Mouse (Mus musculus) gastrocnemius, postnatal 4 days (tissue): ENCODE measurements around the gene Tmem88. TPM values are rescaled to one million over a fixed set of nuclear protein-coding genes. Genes with fewer than 3 reads are reported as not detected.

Source experiments
- DNase-seq, 2 experiments: peaks; one replicate each; pipeline ENCODE4 v3.0.0; 2021 to 2022; ENCODE audit warnings: low spot score in 2 of 2, mixed read lengths in 2 of 2
- long read RNA-seq, 2 experiments: library from polyadenylated mRNA; stranded (forward); transcript quantifications; one replicate each; pipeline ENCODE4 v2.0.0; 2021
- total RNA-seq, 2 experiments: library from RNA; stranded (reverse); gene quantifications; 2 replicates each; pipeline ENCODE4 v1.2.3; 2021

The Tmem88 gene
- 10 to 100 TPM; 16.9 to 17.4 TPM for total RNA-seq
- long read RNA-seq, experiment 1, transcript Tmem88-201 (2 exons, 1,582 nt) = major isoform, 12 of 13 reads
- long read RNA-seq, experiment 1, partial matches to known transcripts = 0 of 13 reads
- long read RNA-seq, experiment 1, other reads (novel, unspliced or antisense) = 1 of 13 reads
- long read RNA-seq, experiment 2, transcript Tmem88-201 (2 exons, 1,582 nt) = major isoform, 9 of 9 reads
- long read RNA-seq, experiment 2, partial matches to known transcripts = 0 of 9 reads
- long read RNA-seq, experiment 2, other reads (novel, unspliced or antisense) = 0 of 9 reads

- DNase-seq = peak in 1 of 2 experiments; percentile 24
Measured at GRCm38 (mm10) chr11:69398059-69398458, at the start of gene Tmem88. Tmem88 (minus strand) TSS chr11:69398234.

DNA sequence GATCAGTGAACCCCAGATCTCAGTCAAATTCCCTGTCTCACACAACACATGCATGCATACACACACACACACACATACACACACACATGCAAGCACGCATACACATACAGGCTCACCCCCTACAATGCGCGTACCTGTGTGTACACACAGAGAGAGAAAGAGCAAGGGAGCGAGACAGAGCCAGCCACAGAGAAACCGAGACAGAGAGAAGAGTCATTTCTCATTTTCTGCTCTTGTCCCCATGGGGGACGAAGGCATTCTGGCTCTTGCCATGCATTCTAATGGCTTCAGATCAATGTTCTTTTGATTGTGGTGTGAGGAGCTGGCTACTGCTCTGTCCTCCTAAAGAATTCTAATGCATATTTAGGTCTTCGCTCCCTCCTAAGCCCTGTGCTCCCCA is 49.3 kb upstream of the Tmem88 start:
- no peak for DNase-seq

DNA sequence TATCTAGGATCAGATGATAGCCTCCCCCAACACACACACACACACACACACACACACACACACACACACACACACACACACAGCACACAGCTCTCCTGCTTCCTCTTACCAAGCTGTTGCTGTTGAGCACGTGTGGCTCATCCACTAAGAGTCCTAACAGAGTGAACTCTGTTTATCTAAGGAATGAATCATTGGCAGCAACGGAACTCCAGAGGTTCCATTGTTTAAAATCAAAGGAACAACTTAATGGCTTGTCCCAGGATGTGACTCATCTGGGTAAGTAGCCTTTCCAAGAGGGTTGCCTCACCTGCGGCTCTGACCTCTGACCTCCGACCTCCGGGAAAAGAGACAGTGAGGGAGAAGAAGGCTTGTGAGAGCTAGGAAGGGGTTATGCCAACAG is 45.3 kb upstream of the Tmem88 start:
- no peak for DNase-seq

DNA sequence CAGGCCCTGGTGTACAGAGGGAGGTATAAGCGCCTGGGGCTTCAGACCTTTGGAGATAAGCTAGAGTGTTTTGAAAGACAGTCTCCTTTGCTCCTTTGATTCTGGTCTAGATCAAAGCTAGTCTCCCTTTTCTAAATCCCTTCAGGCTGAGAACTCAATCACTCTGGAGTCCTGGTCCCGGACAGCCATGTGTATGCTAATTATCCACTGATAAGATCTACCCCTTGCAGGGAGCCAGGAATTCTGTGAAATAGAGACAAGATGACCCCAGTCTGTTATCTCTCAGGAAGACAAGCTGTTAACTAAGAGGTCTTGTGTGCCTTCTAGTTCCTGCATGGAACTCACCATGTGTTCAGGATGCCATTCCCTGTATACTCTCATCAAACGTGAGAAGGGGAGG is 39.3 kb upstream of the Tmem88 start:
- no peak for DNase-seq

- no peak for DNase-seq
Measured at GRCm38 (mm10) chr11:69433189-69433588, 35.2 kb upstream of the Tmem88 start.

- no peak for DNase-seq
Measured at GRCm38 (mm10) chr11:69432640-69432982, 34.6 kb upstream of the Tmem88 start.

DNA sequence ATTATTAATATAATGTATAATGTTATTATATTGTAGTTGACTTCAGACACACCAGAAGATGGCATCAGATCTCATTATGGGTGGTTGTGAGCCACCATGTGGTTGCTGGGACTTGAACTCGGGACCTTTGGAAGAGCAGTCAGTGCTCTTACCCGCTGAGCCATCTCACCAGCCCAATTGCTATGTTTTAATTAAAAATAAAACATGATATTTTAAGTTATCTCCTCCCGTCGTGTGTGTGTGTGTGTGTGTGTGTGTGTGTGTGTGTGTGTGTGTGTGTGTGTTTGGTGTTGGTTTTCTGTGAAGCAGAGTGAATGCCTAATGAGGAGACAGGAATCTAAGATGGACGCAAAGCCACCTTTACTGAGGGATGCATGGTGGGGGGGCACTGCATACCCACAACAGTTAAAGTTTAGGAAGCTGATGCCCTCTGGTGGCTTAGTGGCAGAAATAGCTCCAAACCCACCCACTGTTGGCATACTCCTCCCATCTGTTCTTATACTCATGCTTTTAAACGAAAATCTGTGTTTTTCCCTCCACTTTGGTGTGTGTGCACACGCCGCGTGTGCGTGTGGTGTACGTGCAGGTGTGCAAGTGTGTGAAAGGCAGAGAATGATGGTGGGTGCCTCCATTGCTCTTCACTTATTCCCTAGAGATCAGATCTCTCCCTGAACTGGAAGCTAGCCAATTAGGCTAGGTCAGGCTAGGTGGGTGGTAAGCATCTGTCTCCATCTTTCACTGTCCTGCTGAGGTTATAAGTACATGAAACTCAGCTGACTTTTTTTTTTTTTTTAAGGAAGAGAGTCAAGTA is 34.0 kb upstream of the Tmem88 start:
- peak in 1 of 2 experiments; percentile 63 for DNase-seq

DNA sequence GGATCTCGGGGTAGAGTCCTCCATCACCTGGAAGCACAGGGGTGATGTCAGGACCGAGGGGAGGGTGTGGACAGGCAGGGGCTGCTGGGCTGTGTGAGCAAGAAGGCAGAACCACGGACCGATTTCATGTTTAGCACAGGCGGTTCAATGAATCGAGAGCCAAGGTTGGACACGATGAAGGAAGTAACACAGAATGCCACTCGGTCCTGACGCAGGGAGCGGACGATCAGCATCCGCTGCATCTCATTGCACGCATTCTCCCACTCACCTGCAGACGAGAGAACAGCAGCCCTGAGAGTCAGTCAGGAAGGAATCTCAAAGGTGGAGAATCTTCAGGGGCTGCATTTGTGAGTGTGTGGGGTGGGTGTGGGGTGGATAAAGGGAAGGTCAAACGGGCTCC is 32.6 kb upstream of the Tmem88 start:
- DNase-seq = no peak

- DNase-seq = peak in 1 of 2 experiments; percentile 38
Measured at GRCm38 (mm10) chr11:69429313-69429712, 31.3 kb upstream of the Tmem88 start.

DNA sequence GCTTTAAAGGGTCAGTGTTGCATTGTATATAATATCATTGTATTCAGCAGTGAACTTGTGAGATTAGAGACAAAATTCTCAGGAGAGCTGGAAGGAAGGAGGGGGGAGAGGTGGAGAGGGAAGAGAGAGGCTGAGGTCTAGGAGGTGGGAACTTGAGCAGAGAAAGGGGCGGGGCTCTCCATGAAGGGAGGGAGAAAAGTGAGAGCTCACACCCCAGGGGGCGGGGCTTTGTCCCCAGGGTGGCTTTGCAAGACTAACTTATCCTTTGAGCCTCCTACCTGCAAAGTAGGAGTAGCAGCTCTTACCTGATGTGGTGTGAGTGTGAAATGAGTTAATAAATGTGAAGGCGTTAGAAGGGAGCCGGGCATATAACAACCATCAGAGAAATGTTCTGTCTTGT is 30.7 kb upstream of the Tmem88 start:
- DNase-seq = no peak

- no peak for DNase-seq
Measured at GRCm38 (mm10) chr11:69426246-69426645, 28.2 kb upstream of the Tmem88 start.

- DNase-seq = no peak
Measured at GRCm38 (mm10) chr11:69423885-69424284, 25.9 kb upstream of the Tmem88 start.

DNA sequence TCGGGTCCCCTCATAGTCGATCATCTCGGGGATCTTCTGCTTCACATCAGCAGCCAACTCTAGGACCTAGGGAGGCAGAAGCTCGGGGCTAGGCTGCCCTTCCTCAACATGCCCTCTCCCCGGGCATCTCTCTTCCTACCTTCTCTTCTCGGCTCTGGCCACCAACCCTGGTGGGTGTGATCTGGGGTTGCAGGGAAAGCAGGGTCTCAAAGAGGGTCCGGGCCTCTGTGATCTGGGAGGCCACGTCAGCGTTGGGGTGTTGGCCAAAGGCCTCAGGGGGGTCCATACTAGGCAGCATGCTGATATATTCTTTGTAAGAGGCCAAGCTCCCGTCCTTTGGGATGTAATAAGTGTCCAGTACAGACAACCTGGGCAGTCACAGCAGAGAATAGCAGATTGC is 24.8 kb upstream of the Tmem88 start:
- no peak for DNase-seq

DNA sequence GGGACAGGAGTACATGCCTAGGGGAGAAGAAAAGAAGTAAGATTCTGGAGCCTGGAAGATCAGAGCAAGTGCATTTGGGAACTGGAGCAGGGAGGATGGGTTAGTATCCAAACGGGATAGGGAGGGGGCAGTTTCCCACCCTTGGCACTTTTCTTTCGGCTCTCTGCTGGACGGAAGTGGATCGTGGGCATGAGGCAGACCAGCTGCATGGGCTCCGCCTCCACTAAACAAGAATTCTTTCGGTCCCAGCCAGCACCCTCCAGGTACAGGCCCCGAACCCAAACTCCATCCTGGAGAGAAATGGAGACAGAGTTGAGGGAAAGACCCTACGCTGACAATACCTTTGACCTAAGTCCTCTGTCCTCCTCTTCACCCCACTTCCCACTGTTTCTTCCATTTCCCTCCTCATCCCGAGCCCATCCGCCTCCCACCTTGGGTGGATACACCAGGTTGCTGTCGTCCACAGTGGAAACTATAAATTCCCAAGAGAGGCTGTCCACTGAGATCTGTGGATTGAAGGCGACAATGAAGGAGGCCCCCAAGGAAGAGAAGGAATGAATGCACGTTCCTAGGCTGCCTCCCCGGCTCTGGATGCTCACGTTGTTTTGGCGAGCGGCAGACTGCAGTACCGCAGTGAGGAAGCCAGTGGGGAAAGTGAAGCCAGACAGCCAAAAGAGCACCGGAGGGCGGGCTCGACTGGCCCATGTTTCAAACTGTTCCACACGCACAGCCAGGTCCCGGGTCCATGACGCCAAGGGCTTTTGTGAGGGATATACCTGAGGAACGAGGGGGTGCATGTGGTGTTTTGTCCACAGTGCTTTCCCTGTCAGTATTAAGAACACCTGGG is 23.3 kb upstream of the Tmem88 start:
- DNase-seq = no peak

DNA sequence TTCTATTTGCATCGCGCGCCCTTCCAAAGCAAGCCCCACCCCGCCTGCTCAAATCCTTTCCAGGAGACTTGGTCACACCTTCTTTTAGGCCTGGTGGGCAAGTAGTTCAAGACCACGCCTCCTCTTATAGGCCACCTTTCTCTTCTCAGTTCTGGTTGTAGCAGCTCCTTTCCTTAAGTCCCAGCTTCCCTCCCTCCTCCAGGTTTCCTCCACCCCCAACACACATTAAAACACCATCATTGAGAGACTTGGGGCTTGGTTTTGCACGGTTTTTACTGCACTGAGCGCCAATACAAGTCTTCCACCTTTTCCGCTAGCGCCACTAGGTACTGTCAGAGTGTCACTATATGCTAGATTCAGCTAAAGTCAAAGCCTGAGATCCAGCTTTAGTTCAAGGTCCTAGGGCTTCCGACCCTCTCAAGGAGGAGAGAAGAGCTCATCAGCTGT is 22.5 kb upstream of the Tmem88 start:
- no peak for DNase-seq

GRCm38 (mm10) chr11:69419813-69420553 is 21.9 kb upstream of the Tmem88 start:
- no peak for DNase-seq

- peak in 1 of 2 experiments; percentile 46 for DNase-seq
Measured at GRCm38 (mm10) chr11:69419443-69419812, 21.4 kb upstream of the Tmem88 start.

DNA sequence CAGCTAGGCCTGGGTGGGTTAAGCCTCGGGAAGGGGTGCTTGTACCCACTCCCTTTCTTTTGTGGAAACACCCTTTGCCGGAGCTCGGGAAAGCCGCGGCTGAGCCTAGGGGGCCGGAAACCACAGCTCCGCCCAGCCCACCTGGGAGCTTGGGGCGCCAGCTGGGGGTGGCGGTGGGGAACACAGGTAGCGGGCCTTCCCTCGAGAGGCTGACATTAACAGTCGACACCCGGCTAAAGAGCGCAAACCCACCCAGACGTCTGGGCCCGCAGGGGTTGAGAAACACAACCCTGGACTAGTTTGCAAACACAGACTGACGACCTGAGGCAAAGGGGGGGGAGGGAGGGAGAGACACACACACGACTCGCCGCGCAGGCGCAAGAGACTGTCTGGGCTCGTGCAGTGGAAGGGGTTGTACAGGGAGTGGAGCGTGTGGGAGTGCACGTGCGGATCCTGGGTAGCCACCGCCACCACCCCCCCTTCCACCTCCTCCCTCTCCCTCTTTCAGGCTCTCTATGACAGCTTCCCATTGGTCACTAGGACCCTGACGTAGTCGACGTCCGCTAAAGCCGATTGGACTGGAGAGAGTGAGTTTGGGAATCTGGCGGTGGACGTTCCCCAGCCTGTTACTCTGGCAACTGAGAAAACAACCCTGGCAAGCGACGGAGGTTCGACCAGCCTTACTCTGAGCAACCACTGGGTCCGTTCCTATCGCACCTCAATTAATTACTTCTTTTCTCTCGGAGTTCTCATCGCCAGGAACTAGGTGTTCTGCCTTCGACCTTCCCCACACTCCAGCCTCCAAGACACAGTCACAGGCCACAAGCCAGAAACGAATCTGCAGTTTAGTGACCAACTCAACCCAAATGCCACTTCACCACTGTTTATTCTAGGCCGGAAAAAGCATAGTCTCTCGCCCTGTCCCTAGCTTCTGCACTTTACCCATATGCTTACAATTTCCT is 20.7 kb upstream of the Tmem88 start:
- peak; percentile 83 to 88 for DNase-seq

- peak; percentile 97 to 98 for DNase-seq
Measured at GRCm38 (mm10) chr11:69417449-69418384, 19.7 kb upstream of the Tmem88 start.
